Mouse (Mus musculus) limb, embryonic 15.5 days (tissue): ENCODE measurements around the gene Nrap. TPM values are rescaled to one million over a fixed set of nuclear protein-coding genes. Genes with fewer than 3 reads are reported as not detected.

ENCODE experiments used
- ATAC-seq: fragments of 200-750 bp; cut with Nextera tagmentation; 2 replicates; pipeline ENCODE4 v1.8.0; 2017; ENCODE audit warnings: low read depth, moderate TSS enrichment; ENCODE audit not compliant: insufficient number of reproducible peaks, low FRiP score, low TSS enrichment
- H3K27ac ChIP-seq: fragments of 300-500 bp; sonication (generic); 2 replicates; pipeline ENCODE4 v1.5.1; 2015; ENCODE audit warnings: moderate library complexity, mild to moderate bottlenecking, inconsistent platforms
- H3K27me3 ChIP-seq: fragments of 300-500 bp; sonication (generic); 2 replicates; pipeline ENCODE4 v1.6.1; 2015; ENCODE audit warnings: inconsistent platforms
- H3K36me3 ChIP-seq: fragments of 300-500 bp; sonication (generic); 2 replicates; pipeline ENCODE4 v1.6.1; 2015; ENCODE audit warnings: inconsistent platforms
- H3K4me1 ChIP-seq: fragments of 300-500 bp; sonication (generic); 2 replicates; pipeline ENCODE4 v1.6.1; 2015; ENCODE audit warnings: inconsistent platforms
- H3K4me2 ChIP-seq: fragments of 300-500 bp; sonication (generic); 2 replicates; pipeline ENCODE4 v1.6.1; 2015; ENCODE audit warnings: mild to moderate bottlenecking, inconsistent platforms
- H3K4me3 ChIP-seq: fragments of 300-500 bp; sonication (generic); 2 replicates; pipeline ENCODE4 v1.5.1; 2015; ENCODE audit warnings: mild to moderate bottlenecking, inconsistent platforms
- H3K9ac ChIP-seq: fragments of 300-500 bp; sonication (generic); 2 replicates; pipeline ENCODE4 v1.6.1; 2015; ENCODE audit warnings: inconsistent platforms
- H3K9me3 ChIP-seq: fragments of 300-500 bp; sonication (generic); 2 replicates; pipeline ENCODE4 v1.6.1; 2016; ENCODE audit warnings: inconsistent platforms
- WGBS: fragments of 180-500 bp; shearing (Covaris S2); methylation state at CpG from one replicate; pipeline ENCODE4 v1.1.7; 2015; 5-methylcytosine and 5-hydroxymethylcytosine counted together
- polyA plus RNA-seq: library from polyadenylated mRNA; unstranded; fragments of >200 nt; fragmentation: Nextera tagmentation; extraction: Ambion mirVana; gene quantifications from 2 replicates; pipeline ENCODE4 v1.2.1, GENCODE M21; 2015

Gene Nrap
- polyA plus RNA-seq, 1 experiment from 2014 or later: 2.7 TPM

- 67% methylated on average over 8 of the region's 8 CpGs for WGBS
- peaks cover 16% of the 10 kb centered on the region; the same call in 1 of the 2 replicates for H3K4me1 ChIP-seq
- no peaks in the 10 kb centered on the region for H3K9me3 ChIP-seq
- H3K4me3 ChIP-seq: no peak overlapping the region
- ATAC-seq: no peak
- H3K9ac ChIP-seq: no peak overlapping the region
- no peak overlapping the region for H3K4me2 ChIP-seq
- H3K36me3 ChIP-seq: no peaks in the 10 kb centered on the region
- no peaks in the 10 kb centered on the region for H3K27me3 ChIP-seq
- no peak overlapping the region for H3K27ac ChIP-seq
Measured at GRCm38 (mm10) chr19:56289642-56290041, 100.2 kb downstream of the Nrap start.

DNA sequence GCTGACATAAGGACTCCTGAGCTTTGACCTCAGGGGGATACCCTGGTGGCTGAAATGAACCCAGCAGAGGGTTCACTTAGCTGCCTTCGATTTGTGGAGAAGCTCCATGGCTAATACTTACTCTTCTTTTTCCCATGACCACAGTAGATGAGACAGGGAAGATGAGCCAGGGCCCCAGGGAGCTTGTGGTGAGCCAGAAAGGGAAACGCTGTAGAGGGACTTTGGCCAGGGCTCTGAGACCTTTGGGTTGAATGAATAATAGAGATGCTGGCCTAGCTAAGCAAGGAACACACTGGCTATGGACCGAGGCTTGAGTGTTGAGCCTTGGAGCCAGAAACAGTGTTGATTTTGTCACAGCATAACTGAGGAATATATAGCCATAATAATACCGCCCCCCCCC, 101.4 kb downstream of the Nrap start:
- ATAC-seq: no peak
- no peaks in the 10 kb centered on the region for H3K9me3 ChIP-seq
- no peak overlapping the region for H3K9ac ChIP-seq
- WGBS: 86% methylated on average over 4 of the region's 4 CpGs
- H3K4me3 ChIP-seq: no peak overlapping the region
- H3K4me2 ChIP-seq: no peak overlapping the region
- no peaks in the 10 kb centered on the region for H3K36me3 ChIP-seq
- peaks cover 13% of the 10 kb centered on the region; the same call in 1 of the 2 replicates for H3K4me1 ChIP-seq
- H3K27me3 ChIP-seq: no peaks in the 10 kb centered on the region
- no peak overlapping the region for H3K27ac ChIP-seq

DNA sequence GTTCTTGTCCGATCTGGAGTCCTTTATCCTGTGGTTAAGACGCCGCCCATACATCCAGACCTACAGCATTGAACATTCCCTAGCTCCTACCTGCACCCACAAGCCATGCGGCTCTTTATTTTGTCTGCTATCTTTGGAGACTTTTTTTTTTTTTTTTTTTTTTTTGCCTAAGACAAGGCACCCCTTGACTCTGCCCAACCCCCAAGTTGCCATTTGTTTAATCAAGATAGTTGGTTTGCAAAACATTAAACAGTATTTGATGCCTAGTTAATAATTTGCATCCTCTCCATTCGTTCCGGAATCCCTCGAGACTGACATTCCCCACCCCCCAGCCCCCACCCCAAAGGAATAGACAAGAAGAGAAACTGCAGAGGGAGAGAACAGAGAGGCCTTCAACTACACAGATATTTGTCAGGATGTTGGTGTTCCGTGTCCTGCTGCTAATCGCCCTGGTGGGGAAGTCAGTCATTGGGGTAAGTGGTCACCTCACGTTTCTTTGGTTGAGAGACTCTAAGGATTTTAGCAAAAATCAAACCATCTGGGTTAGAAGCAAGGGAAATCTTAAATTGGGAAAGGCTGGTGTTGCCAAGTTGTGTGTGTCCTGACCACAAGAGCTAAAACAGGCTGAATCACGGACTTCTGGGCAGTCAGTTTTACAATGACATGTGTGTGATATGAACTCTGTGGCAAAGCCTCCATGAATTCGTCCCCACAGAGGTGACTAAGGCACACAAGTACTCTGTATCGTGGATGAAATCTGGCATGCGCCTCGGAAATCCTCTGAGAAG, 102.1 kb downstream of the Nrap start:
- Histone ChIP-seq H3K27me3 (no peaks in the 10 kb centered on the region), H3K4me2 (no peak overlapping the region), H3K36me3 (no peaks in the 10 kb centered on the region), H3K4me3 (no peak overlapping the region), H3K4me1 (peaks cover 13% of the 10 kb centered on the region; the same call in 1 of the 2 replicates), H3K9ac (no peak overlapping the region), H3K27ac (no peak overlapping the region), H3K9me3 (no peaks in the 10 kb centered on the region)
- 75% methylated on average over 15 of the region's 15 CpGs for WGBS
- no peak for ATAC-seq

DNA sequence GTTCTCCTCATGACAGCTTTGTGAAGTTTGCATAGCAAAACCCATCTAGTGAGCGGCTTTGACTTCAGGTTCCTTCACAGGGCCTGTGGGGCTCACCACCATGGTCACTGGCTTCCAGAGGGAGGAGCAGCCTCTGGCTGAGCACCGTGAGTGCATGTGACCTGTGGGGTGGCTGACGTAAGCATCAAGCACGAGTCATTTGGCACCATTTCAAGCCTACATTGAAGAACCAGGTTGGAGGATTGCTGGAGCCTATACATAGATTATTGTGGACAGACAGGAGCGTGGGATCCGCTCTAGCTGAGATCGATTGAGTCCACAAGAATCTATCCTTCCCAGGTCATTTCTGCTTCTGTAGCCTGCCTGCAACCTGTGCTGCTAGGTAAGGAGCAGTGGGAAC, 103.0 kb downstream of the Nrap start, which contains the start of gene Habp2:
Habp2 (plus strand) TSS at position 272 of the 400 bp plus-strand sequence.
- WGBS: 75% methylated on average over 7 of the region's 7 CpGs
- Histone ChIP-seq H3K4me1 (peaks cover 10% of the 10 kb centered on the region; the same call in 1 of the 2 replicates), H3K27ac (no peak within 1 kb of the TSS), H3K36me3 (no peaks in the 10 kb centered on the region), H3K9me3 (no peaks in the 10 kb centered on the region), H3K4me3 (no peak within 1 kb of the TSS), H3K9ac (no peak within 1 kb of the TSS), H3K4me2 (no peak within 1 kb of the TSS), H3K27me3 (0 out of 2 replicates have a peak, but pooled peaks cover 2% of the 10 kb centered on the region)
- ATAC-seq: no peak

DNA sequence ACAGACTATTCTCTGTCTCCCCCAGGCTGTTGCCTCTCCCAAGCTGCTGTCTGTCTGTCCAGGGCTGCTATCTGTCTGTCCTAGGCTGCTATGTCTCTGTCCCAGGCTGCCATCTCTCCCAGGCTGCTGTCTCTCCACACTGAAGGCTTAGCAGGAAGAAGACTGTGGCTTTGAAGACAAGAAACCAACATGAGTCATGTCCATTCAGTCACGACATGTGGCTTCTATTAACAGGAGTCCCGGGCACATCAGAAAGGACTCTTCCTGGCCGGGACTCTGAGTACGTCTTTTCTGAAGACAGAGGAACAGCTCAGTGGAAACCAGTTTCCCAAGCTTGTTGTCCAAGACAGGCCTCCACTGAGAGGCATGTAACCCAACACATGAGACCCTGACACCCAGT, 104.6 kb downstream of the Nrap start:
- no peak for ATAC-seq
- Histone ChIP-seq H3K9ac (no peak overlapping the region), H3K4me2 (no peak overlapping the region), H3K4me3 (no peak overlapping the region), H3K36me3 (no peaks in the 10 kb centered on the region), H3K9me3 (no peaks in the 10 kb centered on the region), H3K4me1 (peaks cover 7% of the 10 kb centered on the region; the same call in 1 of the 2 replicates), H3K27ac (no peak overlapping the region), H3K27me3 (0 out of 2 replicates have a peak, but pooled peaks cover 2% of the 10 kb centered on the region)
- WGBS: 42% methylated on average over 4 of the region's 4 CpGs

DNA sequence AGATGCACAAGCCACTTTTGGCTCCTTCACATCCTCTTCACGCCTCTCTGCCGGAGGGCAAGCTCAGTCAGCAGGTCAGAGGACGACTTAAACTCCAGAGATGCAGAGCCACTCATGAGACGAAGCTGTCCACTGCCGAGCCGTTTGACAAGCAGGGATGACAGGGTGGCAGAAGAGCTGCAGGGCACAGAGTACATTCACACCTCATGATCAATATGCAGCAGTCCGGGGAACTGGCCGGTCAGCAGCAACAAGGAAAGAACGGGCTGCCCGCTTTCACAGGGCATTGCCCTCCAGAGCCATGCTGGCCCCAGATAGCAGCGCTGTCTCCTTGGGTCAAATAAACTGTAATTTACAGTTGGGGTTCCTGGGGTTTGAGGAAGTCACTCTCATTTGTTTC, 111.5 kb downstream of the Nrap start:
- H3K9ac ChIP-seq: no peak overlapping the region
- no peak overlapping the region for H3K4me2 ChIP-seq
- H3K4me1 ChIP-seq: no peaks in the 10 kb centered on the region
- no peak overlapping the region for H3K4me3 ChIP-seq
- no peaks in the 10 kb centered on the region for H3K36me3 ChIP-seq
- peaks cover 5% of the 10 kb centered on the region; the same call in 1 of the 2 replicates for H3K27me3 ChIP-seq
- 78% methylated on average over 11 of the region's 11 CpGs for WGBS
- H3K27ac ChIP-seq: no peak overlapping the region
- H3K9me3 ChIP-seq: no peaks in the 10 kb centered on the region
- ATAC-seq: no peak

- Histone ChIP-seq H3K4me2 (no peak overlapping the region), H3K4me1 (no peaks in the 10 kb centered on the region), H3K27me3 (peaks cover 5% of the 10 kb centered on the region; the same call in 1 of the 2 replicates), H3K27ac (no peak overlapping the region), H3K4me3 (no peak overlapping the region), H3K36me3 (no peaks in the 10 kb centered on the region), H3K9me3 (no peaks in the 10 kb centered on the region), H3K9ac (no peak overlapping the region)
- ATAC-seq: no peak
- 79% methylated on average over 4 of the region's 4 CpGs for WGBS
Measured at GRCm38 (mm10) chr19:56277951-56278350, 111.9 kb downstream of the Nrap start.

DNA sequence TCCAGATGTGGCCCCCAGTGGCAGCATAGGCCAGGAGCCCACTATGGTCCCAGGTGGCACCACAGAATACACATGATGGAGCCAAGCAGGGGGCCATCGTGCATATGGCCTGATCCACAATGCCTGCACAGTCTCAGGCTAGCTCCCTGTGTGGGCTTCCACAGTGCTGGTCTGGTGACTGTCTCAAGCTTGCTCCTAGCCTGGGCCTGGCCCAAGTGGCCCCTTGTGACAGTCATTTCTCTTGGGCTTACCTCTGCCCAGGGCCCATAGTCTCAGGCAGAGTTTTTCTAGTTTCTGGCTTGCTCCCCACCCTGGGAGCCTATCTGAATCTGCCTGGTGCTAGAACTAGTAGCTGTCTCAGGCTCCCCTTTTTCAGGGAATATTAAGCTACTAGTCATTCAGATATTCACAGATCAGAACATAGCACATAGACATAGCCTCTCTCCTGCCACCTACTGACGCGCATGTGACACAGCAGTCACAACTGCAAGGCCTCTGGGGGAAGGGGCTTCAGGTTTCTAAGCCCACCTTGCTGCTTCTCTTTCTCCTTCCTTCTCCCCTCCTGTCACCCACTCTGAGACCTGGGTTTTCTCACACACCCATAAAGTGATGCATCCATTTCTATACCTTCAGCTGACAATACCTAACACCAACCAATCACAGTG, 112.6 kb downstream of the Nrap start:
- no peaks in the 10 kb centered on the region for H3K9me3 ChIP-seq
- no peaks in the 10 kb centered on the region for H3K4me1 ChIP-seq
- no peak for ATAC-seq
- no peaks in the 10 kb centered on the region for H3K36me3 ChIP-seq
- WGBS: 65% methylated on average over 3 of the region's 3 CpGs
- no peak overlapping the region for H3K27ac ChIP-seq
- peaks cover 5% of the 10 kb centered on the region; the same call in 1 of the 2 replicates for H3K27me3 ChIP-seq
- no peak overlapping the region for H3K4me2 ChIP-seq
- H3K9ac ChIP-seq: no peak overlapping the region
- H3K4me3 ChIP-seq: no peak overlapping the region

DNA sequence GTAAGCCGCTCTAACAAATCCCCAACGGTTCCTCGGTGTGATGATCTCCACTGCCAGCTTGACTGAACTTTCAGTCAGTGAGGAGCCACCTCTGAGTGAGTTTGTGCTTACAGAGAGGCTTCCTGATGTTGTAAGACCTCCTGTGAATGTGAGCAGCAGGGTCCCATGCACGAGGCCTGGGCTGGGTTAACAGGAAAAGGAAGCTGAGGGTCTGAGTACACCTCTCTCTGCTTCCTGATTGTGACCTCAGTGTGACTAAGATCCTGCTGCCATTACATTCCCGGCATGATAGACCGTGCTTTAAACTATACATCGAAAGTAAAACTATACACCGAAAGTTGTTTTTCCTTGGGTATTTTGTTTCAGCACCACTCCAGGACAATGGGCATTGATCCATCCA, 117.8 kb downstream of the Nrap start:
- H3K4me3 ChIP-seq: no peak overlapping the region
- H3K36me3 ChIP-seq: no peaks in the 10 kb centered on the region
- no peak overlapping the region for H3K27ac ChIP-seq
- 74% methylated on average over 8 of the region's 8 CpGs for WGBS
- no peaks in the 10 kb centered on the region for H3K27me3 ChIP-seq
- H3K9ac ChIP-seq: no peak overlapping the region
- no peak overlapping the region for H3K4me2 ChIP-seq
- no peaks in the 10 kb centered on the region for H3K9me3 ChIP-seq
- ATAC-seq: no peak
- H3K4me1 ChIP-seq: no peaks in the 10 kb centered on the region

Other genes with a start within 250 kb of the Nrap start
- gene Habp2, start 102.9 kb downstream of the Nrap start, polyA plus RNA-seq: 0.29 and 0.35 TPM in 2 replicates
- gene Casp7, start 7.1 kb upstream of the Nrap start, polyA plus RNA-seq: 22.5 and 24.3 TPM in 2 replicates
- gene Plekhs1, start 71.6 kb upstream of the Nrap start, polyA plus RNA-seq: 0.20 TPM in 1 of 2 replicates, not detected in the other
- gene Dclre1a, start 158.2 kb upstream of the Nrap start, polyA plus RNA-seq: 17.9 and 19.2 TPM in 2 replicates
- gene Nhlrc2, start 158.2 kb upstream of the Nrap start, polyA plus RNA-seq: 12.5 and 14.1 TPM in 2 replicates